Mouse (Mus musculus) Patski (cell line): Measurements from ENCODE around the gene Fads3. TPM values are rescaled to one million over a fixed set of nuclear protein-coding genes. Genes with fewer than 3 reads are reported as not detected.

ENCODE experiments used
- ATAC-seq: fragments of 100-300 bp; one replicate; pipeline ENCODE4 v1.8.0; 2021
- CTCF ChIA-PET: fragments of 350-600 bp; sonication (Branson Sonifier 250); formaldehyde crosslinking; loops from one replicate; lab custom pipeline; 2022; ENCODE audit warnings: inconsistent platforms; lab: Charles Lee
- POLR2A ChIA-PET: fragments of 350-600 bp; sonication (Branson Sonifier 250); formaldehyde crosslinking; loops from one replicate; lab custom pipeline; 2022; ENCODE audit warnings: antibody characterized with exemption, inconsistent platforms; lab: Charles Lee
- DNase-seq: peaks from one replicate; pipeline ENCODE4 v3.0.0-alpha.2; 2011; ENCODE audit warnings: low read depth, low spot score
- H3K27me3 ChIP-seq: fragments of 371-371 bp; one replicate; pipeline ENCODE4 v1.5.1; 2021
- CTCF ChIP-seq: fragments of 100-300 bp; IDR thresholded peaks from one replicate; pipeline ENCODE4 v1.5.1; 2021
- in situ Hi-C: fragments of 300-500 bp; cut with MboI; formaldehyde crosslinking; loops from 3 replicates; pipeline ENCODE4 v1.11.1; 2018; ENCODE audit warnings: low pct_unique_long_range_greater_than_20kb, mixed read lengths
- polyA plus RNA-seq: library from polyadenylated mRNA; unstranded; gene quantifications from one replicate; pipeline ENCODE4 v1.2.3, GENCODE M21; 2021

The Fads3 gene
- 227 TPM for polyA plus RNA-seq

DNA sequence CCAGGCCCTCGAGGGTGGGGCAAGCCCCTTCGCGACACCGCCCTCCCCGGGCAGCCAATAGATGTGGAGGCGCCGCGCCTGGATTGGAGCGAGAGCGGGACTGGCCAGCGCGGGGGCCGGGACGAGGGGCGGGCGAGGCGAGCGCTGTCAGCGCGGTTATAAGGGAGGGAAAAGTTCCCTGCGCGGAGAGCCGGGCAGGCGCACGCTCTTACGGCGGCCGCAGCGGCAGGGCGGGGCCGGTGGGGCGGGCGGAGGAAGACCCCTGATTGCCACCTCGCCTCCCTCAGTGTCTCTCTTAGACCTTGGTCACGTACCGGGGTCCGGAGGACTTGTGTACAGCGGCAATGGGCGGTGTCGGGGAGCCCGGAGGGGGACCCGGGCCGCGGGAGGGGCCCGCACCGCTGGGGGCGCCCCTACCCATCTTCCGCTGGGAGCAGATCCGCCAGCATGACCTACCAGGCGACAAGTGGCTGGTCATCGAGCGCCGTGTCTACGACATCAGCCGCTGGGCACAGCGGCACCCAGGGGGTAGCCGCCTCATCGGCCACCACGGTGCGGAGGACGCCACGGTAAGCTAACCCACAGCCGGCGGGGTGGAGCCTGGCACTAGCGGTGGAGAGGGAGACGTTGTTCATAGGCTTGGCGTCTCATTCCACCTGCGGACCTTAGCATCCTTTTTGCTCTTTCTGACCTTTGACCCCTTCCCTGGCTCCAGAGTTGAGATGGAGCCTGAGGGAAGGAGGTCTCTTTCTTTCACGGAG lies at the start of gene Fads3:
Fads3 (plus strand) TSS at position 182 of the 761 bp plus-strand sequence.
- no peak for TF ChIP-seq CTCF
- in situ Hi-C loops, result no loop called here
- DNase-seq, result no peak
- POLR2A ChIA-PET, result interaction anchor here (0.6 to 0.7 kb wide), 3 partner anchors 12 to 129 kb away, joined by 3 read pairs; no protein-coding TSS in a partner anchor
- no peaks in the 10 kb centered on the region for H3K27me3 ChIP-seq
- CTCF ChIA-PET, result interaction anchor here (3.4 kb wide), 1 partner anchor 18 kb away, joined by 17 read pairs; no protein-coding TSS in a partner anchor
- peak; percentile 51 for ATAC-seq

DNA sequence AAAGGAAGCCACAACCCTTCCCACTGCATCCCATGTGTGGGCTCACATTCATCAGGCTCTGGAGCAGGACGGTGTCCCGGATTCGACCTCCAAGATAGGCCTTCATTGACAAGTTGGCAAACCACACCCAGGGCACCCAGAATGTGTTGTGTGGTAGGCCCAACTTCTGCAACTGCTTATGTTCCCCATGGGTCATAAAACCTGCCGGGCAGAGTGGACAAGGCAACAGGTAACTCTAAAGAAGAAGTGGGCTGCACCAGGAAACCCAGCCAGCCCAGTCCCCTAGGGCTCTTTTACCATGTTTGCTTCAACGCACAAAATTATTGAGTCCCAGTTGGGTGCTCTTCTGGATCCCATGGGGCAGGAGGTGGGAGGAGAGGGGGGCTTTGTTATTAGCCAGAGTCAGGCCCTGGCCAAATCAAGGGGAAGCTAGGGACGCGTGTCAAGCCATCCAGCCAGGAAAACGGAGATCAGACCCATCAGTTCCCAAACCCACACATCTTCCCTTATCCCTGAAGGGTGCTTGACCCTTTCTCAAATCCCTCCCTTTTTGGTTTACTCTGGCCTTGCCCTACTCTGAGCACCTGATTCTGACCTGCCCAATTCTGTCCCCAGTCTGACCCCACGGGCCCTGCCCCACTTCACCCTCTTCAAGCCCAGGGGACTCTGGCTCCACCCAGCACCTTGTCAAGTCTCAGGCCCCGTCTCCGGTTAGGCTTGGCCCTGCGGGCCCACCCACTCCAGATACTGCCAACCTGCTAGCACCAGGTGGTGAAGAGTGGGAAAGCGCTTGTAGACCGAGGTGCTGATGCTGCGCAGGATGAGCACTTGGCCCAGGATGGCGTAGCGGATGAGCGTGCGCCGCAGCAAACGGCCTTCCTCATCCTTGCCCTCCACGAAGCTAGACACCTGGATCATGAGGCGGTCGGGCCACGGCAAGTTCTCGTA lies 49.1 kb upstream of the Fads3 start:
- in situ Hi-C loops, result loop anchor here (5.0 kb wide), 1 partner anchor 75 kb away; no protein-coding TSS in a partner anchor

DNA sequence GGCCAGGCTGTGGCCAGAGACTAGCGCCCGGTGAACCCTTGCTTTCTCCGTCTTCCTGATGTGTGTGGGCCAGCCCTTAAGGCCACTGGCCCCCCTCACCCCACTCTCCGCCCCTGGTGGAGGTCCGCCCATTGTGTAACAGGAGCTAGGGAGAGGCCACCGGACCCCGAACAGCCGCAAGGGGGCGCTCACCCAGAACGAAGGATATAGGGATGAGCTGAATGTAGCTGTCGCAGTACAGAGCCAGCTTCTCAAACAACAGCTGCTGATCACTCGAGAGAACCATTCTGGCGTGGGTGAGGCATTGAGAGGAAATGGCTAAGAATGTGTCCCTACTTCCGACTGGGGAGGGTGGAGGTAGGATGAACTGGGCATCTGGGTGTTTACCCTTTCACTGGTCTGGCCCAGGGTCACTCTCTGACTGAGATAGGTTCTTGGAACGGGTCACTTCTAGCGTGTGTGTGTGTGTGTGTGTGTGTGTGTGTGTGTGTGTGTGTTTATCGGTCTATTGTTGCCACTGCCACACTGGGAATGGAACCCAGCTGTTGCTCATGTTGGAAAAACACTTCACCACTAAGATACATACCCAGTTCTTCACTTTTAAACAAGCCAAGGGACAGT lies 48.2 kb upstream of the Fads3 start:
- in situ Hi-C loops, result loop anchor here (5.0 kb wide), 1 partner anchor 76 kb away; no protein-coding TSS in a partner anchor

More for the DNA sequence above, 49.1 kb upstream of the Fads3 start:
- no peaks in the 10 kb centered on the region for H3K27me3 ChIP-seq
- TF ChIP-seq CTCF, result no peak
- ATAC-seq, result no peak
- ChIA-PET POLR2A (no interaction called here), CTCF (interaction anchor here (0.6 to 8.7 kb wide), 25 partner anchors 9 to 796 kb away, joined by 3 to 125 read pairs (median 4); partner anchors contain the start of gene Best1)
- DNase-seq, result no peak

DNA sequence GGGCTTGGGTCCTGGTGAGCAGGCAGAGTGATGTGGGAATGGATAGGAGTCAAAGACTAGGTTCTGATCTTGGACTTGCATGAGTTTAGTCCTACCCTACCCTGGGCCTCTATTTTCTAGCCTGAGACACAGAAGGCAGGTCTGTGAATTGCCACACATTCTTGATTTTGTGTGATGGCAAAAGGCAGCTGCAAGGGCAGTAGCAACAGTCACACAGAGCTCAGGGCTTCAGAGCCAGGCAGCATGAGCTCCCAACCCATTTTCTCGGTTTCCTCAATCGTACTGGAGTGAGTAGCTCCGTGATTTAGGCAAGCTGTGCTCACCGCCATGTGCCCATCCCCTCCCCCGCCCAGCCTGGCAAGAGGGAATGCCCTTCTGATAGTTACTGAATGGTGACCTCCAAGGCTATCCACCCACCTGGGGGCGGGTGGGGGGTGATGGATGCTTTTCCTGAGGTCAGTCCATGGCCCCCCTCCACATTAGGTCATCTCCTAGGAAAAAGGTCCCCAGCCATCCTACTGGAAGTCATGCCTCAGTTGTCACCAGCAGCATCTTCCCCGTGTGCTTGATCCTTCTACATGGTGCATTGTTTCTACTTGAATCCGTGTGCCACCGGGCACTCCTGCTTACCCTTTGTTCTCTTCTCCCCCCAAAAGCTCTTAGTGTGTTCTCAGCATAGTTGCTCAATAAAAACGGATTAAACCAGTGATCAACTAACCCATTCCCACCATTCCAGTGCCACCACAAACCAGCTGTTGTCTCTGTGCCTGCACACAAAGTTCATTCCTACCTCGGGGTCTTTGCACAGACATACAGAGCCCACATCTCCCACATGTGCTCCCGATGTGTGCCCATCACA lies 43.9 kb upstream of the Fads3 start:
- H3K27me3 ChIP-seq, result no peaks in the 10 kb centered on the region
- CTCF ChIA-PET, result interaction anchor here (0.9 to 6.2 kb wide), 4 partner anchors 9 to 86 kb away, joined by 3 to 78 read pairs (median 11); no protein-coding TSS in a partner anchor
- in situ Hi-C loops, result no loop called here
- ATAC-seq (no peak), DNase-seq (no peak)
- POLR2A ChIA-PET, result no interaction called here
- TF ChIP-seq CTCF, result no peak

More for the DNA sequence above, 48.2 kb upstream of the Fads3 start:
- ChIA-PET CTCF (interaction anchor here (0.6 to 8.7 kb wide), 12 partner anchors 9 to 795 kb away, joined by 3 to 125 read pairs (median 3); no protein-coding TSS in a partner anchor), POLR2A (no interaction called here)
- H3K27me3 ChIP-seq, result no peaks in the 10 kb centered on the region
- DNase-seq, result no peak
- peak; percentile 86 for TF ChIP-seq CTCF
- ATAC-seq, result peak; percentile 32

DNA sequence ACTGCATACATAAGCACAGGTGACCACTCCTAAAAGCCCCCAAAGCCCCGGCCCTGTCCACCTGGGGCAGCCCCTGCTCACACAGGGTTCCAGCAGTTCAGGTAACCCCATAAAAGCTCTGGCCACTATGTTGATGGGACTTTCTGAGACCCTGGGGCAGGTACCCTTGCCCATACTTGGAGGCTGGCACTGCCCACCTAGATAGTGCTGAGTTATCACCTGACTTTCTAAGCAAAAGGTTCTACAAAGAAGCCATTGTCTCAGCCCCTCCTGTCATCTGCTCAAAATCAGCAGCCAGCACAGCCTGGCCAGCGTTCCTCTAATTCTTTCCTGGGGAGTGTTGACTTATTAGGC lies 43.3 kb upstream of the Fads3 start:
- DNase-seq (no peak), ATAC-seq (no peak)
- CTCF ChIA-PET, result interaction anchor here (1.7 to 6.2 kb wide), 3 partner anchors 10 to 86 kb away, joined by 3 to 78 read pairs (median 19); no protein-coding TSS in a partner anchor
- no peaks in the 10 kb centered on the region for H3K27me3 ChIP-seq
- TF ChIP-seq CTCF, result no peak
- in situ Hi-C loops, result no loop called here
- POLR2A ChIA-PET, result no interaction called here

DNA sequence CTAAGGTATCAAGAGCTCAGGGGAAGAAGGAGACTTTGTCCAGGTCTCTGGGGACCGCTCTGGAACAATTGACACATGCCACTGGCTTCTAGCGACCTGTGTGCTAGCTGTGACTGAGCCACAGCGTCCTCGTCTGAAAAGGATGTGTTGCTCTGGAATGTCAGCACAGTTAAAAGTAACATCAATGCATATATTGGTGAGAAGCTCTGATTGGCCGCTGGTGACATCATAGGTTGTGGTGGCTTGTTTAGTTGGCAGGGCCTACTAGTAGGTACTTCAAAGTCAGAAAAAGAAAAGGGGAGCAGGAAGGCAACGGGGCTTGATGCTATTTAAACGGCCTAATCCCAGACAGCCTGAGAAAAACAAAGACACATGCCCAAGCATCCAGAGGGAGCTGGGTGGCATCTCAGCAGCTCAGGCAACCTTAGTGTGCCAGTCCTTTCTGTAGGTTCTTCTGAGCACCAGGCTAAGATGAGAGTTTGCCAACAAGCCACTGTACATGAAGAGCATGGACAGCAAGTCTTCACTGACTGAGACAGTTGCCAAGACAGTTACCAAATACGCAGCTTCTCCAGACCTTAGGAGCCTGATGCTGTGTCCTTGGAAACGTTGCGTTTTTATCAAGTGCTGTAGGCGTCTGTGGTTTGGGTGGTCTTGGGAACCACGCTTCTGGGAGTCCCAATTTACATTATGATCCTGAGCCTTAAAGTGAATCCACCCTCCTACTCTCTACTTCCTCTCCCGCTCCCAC lies 42.5 kb upstream of the Fads3 start:
- ATAC-seq, result no peak
- ChIA-PET POLR2A (interaction anchor here (0.6 kb wide), 1 partner anchor 23 kb away, joined by 4 read pairs; no protein-coding TSS in a partner anchor), CTCF (interaction anchor here (0.8 to 6.2 kb wide), 10 partner anchors 8 to 220 kb away, joined by 3 to 78 read pairs (median 7); no protein-coding TSS in a partner anchor)
- in situ Hi-C loops, result no loop called here
- H3K27me3 ChIP-seq, result no peaks in the 10 kb centered on the region
- TF ChIP-seq CTCF, result no peak
- no peak for DNase-seq

DNA sequence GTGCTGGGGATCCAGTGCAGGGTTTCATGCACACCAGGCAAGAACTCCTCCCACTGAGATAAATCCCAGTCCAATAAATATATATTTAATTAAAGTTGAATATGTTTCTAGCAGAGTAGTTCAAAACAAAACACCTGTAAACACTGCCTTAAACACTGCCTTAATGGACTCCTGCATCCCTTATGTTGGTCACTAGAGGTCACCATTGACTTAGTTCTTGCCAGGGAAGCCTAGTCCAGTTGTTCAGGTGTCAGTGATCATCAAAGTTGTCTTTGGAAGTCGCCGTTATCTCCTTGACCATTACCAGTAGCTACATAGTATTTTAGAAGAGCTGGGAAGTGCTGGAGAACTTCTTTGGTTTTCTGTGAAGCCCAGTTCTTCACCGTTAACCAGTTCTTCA lies 41.0 kb upstream of the Fads3 start:
- in situ Hi-C loops, result loop anchor here (5.0 kb wide), 2 partner anchors 37 to 202 kb away; partner anchors contain the start of genes Fen1 and Tmem258
- no peak for DNase-seq
- ChIA-PET POLR2A (interaction anchor here (1.0 kb wide), 1 partner anchor 11 kb away, joined by 3 read pairs; no protein-coding TSS in a partner anchor), CTCF (interaction anchor here (0.7 to 6.2 kb wide), 22 partner anchors 9 to 219 kb away, joined by 3 to 78 read pairs (median 5); no protein-coding TSS in a partner anchor)
- no peaks in the 10 kb centered on the region for H3K27me3 ChIP-seq
- ATAC-seq, result no peak
- peak; percentile 89 for TF ChIP-seq CTCF
